ENCODE assay signal across 25 mouse cellular contexts in genomic region chr8:123387041-123387440, GRCm38 (mm10). TPM values are rescaled to one million over a fixed set of nuclear protein-coding genes. Genes with fewer than 3 reads are reported as not detected.
"Had no signal": no experiment of that assay in that cellular context is flagged by ENCODE, and none has a peak within 500 bp of the region (broad histone marks: within the 10 kb centered on the region; RNA-seq: fewer than 3 reads in every experiment).

No protein-coding gene starts in this region.

- DNase-seq: kidney, adult 9 months; kidney, postnatal 14 days; kidney, postnatal 4 days; layer of hippocampus, adult 9-11 months; liver; liver, postnatal 0 days; lung, embryonic 14.5 days; thymus, adult 18-20 months; thymus, postnatal 14 days; thymus, postnatal 4 days had no signal

- H3K9ac ChIP-seq: limb, embryonic 13.5 days; liver, embryonic 14.5 days; liver, postnatal 0 days; lung, embryonic 14.5 days; midbrain, embryonic 12.5 days; neural tube, embryonic 13.5 days had no signal

- H3K9me3 ChIP-seq: limb, embryonic 10.5 days; limb, embryonic 13.5 days; midbrain, embryonic 12.5 days; neural tube, embryonic 13.5 days had no signal

- H3K27ac ChIP-seq: limb, embryonic 10.5 days; limb, embryonic 13.5 days; liver, embryonic 14.5 days; macrophage; midbrain, embryonic 12.5 days; neural tube, embryonic 13.5 days had no signal

- H3K4me1 ChIP-seq: limb, embryonic 10.5 days; limb, embryonic 13.5 days; midbrain, embryonic 12.5 days; neural tube, embryonic 13.5 days had no signal

- H3K4me3 ChIP-seq: limb, embryonic 10.5 days; limb, embryonic 13.5 days; midbrain, embryonic 12.5 days; myocyte; neural tube, embryonic 13.5 days had no signal

RNA-seq across cellular contexts. Expression of gene Mc1r, which starts 19.9 kb away (rescaled TPM):
- total RNA-seq: megakaryocyte, adult 5-6 weeks; monocyte, adult 5-6 weeks; neutrophil, adult 5-6 weeks had no signal
- polyA plus RNA-seq: kidney, embryonic 16.5 days; limb, embryonic 10.5 days; liver, postnatal 0 days; lung, embryonic 14.5 days; lung, postnatal 0 days; macrophage; small intestine, adult 2 months; spleen, adult 2 months; stomach, embryonic 16.5 days had no signal

RNA-seq across cellular contexts. Expression of gene Tubb3, which starts 24.2 kb away (rescaled TPM):
- total RNA-seq: neutrophil, adult 5-6 weeks had no signal
- polyA plus RNA-seq: macrophage had no signal

RNA-seq across cellular contexts. Expression of gene Spire2, which starts 54.5 kb away (rescaled TPM):
- total RNA-seq: megakaryocyte, adult 5-6 weeks; monocyte, adult 5-6 weeks had no signal
- polyA plus RNA-seq: macrophage had no signal
